Mouse (Mus musculus) liver, adult (tissue): Measurements from ENCODE around the gene Dlg4.

Source experiments
- GATA4 ChIP-seq: IDR thresholded peaks from 2 replicates; pipeline ENCODE4 v1.6.1; 2014; ENCODE audit warnings: mild to moderate bottlenecking, low read length; ENCODE audit not compliant: insufficient replicate concordance

Dlg4 gene

DNA sequence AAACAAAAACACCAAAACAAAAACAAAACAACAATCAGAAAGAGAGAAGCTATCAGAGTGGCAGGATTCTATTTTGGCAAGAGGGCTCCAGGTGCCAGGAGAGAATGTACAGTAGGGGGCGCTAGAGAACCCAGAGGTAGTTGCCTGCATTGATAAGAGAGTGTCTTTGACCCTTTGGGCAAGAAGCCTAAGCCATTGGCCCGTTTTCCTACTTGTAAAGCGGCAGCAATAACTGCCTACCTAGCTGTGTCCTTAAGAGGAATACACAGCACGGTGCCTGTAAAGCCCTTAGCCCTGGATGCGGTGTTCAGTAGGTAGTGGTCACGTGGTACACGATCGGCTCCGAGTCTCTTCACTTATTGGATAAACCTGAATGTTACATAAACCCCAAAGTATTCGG lies 33.1 kb downstream of the Dlg4 start:
- TF ChIP-seq GATA4: peak; percentile 89

DNA sequence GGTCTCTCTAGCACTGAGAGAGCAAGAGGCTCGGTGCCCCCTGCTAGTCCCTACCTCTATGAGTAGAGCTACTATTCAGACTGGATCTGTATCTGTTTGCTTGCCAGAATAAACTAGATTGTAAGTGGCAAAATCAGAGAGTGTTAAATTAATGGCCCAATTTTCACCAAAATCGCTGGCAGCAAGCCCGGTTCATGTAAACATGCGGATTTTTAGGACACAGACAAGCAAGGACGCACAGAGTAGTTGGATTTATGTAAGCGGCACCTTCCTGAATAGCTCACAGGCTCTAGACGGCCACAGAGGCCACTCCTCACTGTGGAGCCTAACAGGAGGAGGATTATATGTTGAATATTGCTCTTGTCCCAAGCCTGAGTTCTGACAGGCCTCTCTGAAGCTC lies 36.4 kb downstream of the Dlg4 start:
- TF ChIP-seq GATA4: no peak

GRCm38 (mm10) chr11:70053898-70054570 lies 37.3 kb downstream of the Dlg4 start, which contains the start of gene Asgr1:
Gene Asgr1, plus strand, starts transcription at chr11:70054085.
- peak; percentile 44; the same call in 1 of the 2 replicates for TF ChIP-seq GATA4

DNA sequence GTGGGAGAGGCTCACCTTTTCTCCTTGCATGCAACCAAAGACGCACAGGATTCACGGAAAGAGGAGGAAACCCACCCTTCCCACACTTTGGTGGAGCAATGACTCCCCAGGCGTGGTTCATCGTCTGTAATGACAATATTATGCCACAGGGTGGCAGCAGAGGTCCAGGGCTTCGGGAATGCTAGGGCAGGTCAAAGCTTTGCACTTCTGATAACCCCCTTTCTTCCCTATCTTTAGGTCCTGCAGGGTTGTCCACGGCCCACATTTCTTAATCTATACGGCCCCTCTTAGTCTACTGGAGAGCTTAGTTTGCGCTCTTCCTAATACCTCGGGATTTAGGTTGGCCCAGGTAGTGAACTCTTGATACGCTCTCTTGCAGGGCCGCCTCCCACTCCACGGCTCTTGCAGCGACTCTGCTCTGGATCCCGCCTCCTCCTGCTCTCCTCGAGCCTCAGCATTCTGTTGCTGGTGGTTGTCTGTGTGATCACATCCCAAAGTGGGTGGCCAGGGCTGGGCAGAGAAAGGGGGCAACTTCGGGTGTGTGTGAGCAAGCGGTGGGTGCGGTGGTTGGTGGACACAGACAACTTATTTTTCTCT lies 39.0 kb downstream of the Dlg4 start:
- TF ChIP-seq GATA4: no peak; the same call in 1 of the 2 replicates

- TF ChIP-seq GATA4: no peak
These were observed 41.1 kb downstream of the Dlg4 start for GRCm38 (mm10) chr11:70057805-70058204.

DNA sequence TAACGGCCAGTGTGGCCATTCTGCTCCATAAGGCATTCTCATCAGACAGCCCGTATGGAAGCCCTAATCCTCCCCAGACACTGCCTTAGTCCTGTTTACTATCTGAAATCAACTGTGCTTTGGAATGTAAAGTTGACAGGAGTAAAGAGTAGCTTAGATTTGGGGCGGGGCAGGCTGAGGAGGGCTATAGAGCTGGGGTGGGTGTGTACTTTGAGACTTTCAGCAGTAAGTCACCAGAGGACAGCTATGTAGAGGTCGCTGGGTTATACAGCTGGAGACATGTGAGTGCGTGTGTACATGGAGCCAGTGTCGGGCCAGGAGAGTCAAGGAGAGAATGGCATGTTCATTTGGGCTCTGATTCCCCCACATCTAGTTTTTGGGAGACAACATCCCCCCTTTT lies 43.2 kb downstream of the Dlg4 start:
- no peak for TF ChIP-seq GATA4

GRCm38 (mm10) chr11:70063053-70063452 lies 46.3 kb downstream of the Dlg4 start:
- no peak for TF ChIP-seq GATA4

- TF ChIP-seq GATA4: no peak
These were observed 50.0 kb downstream of the Dlg4 start for GRCm38 (mm10) chr11:70066701-70067100.

GRCm38 (mm10) chr11:70068245-70068644 lies 51.5 kb downstream of the Dlg4 start:
- no peak for TF ChIP-seq GATA4

- TF ChIP-seq GATA4: no peak
These were observed 53.3 kb downstream of the Dlg4 start for GRCm38 (mm10) chr11:70070057-70070456.

DNA sequence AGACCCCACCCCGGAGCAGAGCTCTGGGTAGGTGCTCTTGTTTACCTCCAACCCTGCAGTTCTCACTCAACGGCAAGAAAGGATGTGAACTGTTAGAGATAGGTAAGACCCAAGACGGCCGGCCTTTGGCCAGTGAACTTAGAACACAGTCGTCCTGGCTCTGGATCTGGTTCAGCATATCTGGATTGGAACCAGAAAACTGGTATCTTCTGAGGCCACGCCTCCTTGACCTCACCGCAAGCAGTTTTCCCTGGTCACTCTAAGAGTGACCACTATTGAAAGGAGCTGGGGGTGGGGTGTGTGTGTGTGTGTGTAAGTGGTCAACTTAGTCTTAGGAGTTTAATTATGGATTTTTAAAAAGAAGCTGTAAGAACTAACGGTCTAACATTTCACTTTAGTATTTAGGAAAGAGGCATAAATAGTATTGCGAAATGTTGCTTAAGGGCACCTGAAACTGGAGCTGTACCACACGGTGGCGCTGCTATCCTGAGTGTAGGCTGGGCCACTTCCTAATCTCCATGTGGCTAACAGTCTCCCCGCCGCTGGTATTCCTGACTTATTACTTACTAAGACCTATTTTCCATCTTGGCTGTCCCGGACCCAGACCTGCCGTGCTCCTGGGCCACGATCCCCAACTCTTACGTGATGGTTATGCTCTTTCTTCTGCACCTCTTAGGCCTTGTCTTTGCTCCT lies 57.8 kb downstream of the Dlg4 start:
- TF ChIP-seq GATA4: peak; percentile 62; the same call in 1 of the 2 replicates

GRCm38 (mm10) chr11:70075581-70075980 lies 58.8 kb downstream of the Dlg4 start:
- TF ChIP-seq GATA4: peak; percentile 38; the same call in 1 of the 2 replicates

DNA sequence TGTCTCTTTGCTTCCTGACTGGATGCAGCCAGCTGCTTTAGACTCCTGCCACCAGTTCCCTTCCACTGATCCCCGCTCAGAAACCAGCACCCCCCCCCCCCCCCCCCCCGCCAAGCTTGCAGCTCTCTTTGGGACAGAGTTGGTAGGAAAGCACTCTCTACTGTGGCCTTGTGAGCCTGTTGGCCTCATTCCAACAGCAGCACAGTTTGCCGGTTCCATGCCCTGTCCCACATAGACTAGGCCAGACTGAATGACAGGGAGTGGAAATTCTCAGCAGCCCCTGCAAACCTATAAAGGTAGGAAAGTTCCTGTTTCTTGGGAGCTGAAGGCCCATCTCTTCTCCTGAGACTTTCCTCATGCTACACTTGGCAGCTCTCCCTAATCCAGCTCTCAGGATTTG lies 60.7 kb downstream of the Dlg4 start:
- no peak for TF ChIP-seq GATA4

GRCm38 (mm10) chr11:70079175-70079574 lies 62.4 kb downstream of the Dlg4 start:
- TF ChIP-seq GATA4: no peak

- TF ChIP-seq GATA4: no peak
These were observed 63.2 kb downstream of the Dlg4 start for GRCm38 (mm10) chr11:70079928-70080327.
